Mouse (Mus musculus) G1E (cell line): ENCODE measurements around the gene Soga3. TPM values are rescaled to one million over a fixed set of nuclear protein-coding genes. Genes with fewer than 3 reads are reported as not detected.

Experiments
- ATAC-seq: 2 replicates; pipeline ENCODE4 v1.8.0; 2016; ENCODE audit warnings: mild to moderate bottlenecking; ENCODE audit not compliant: insufficient number of reproducible peaks, poor library complexity, low FRiP score, severe bottlenecking; ENCODE audit errors: extremely low read depth
- DNase-seq: peaks from one replicate; pipeline ENCODE4 v3.0.0; 2012; ENCODE audit warnings: low spot score
- H3K27me3 ChIP-seq: 2 replicates; pipeline ENCODE4 v1.6.1; 2012; ENCODE audit warnings: mild to moderate bottlenecking, low read length, inconsistent platforms; ENCODE audit not compliant: insufficient read depth
- H3K36me3 ChIP-seq: replicated peaks from 2 replicates; pipeline ENCODE3; 2012; ENCODE audit warnings: mild to moderate bottlenecking, inconsistent platforms
- H3K4me1 ChIP-seq: 2 replicates; pipeline ENCODE4 v1.6.1; 2012; ENCODE audit warnings: low read depth, low read length, inconsistent platforms, mixed read lengths; ENCODE audit not compliant: insufficient read depth
- H3K4me3 ChIP-seq: 2 replicates; pipeline ENCODE4 v1.5.1; 2012; ENCODE audit warnings: low read depth, mild to moderate bottlenecking, inconsistent platforms, low read length, moderate library complexity, mixed read lengths
- H3K9me3 ChIP-seq: replicated peaks from 2 replicates; pipeline ENCODE4 v1.6.1; 2012; ENCODE audit warnings: inconsistent platforms
- CTCF ChIP-seq: IDR thresholded peaks from 2 replicates; pipeline ENCODE4 v1.5.1; 2012; ENCODE audit warnings: low read depth, low read length, inconsistent platforms, mixed read lengths
- GATA1 ChIP-seq: IDR thresholded peaks from 2 replicates; pipeline ENCODE4 v1.6.1; 2012; ENCODE audit warnings: borderline replicate concordance, low read length, inconsistent platforms, mixed read lengths
- GATA2 ChIP-seq: IDR thresholded peaks from 2 replicates; pipeline ENCODE4 v1.6.1; 2012; ENCODE audit warnings: low read depth, low read length, inconsistent platforms, borderline replicate concordance
- POLR2AphosphoS5 ChIP-seq: IDR thresholded peaks from 2 replicates; pipeline ENCODE4 v1.6.1; 2012; ENCODE audit warnings: low read depth, low read length, inconsistent platforms; ENCODE audit not compliant: insufficient replicate concordance
- TAL1 ChIP-seq: conservative IDR thresholded peaks from 2 replicates; pipeline ENCODE4 v1.6.1; 2012; ENCODE audit warnings: low read depth, low read length, inconsistent platforms, mixed read lengths
- polyA plus RNA-seq: library from polyadenylated mRNA; stranded (reverse); fragments of >175 nt; gene quantifications from 2 replicates; pipeline ENCODE4 v1.2.3, GENCODE M21; 2012
- total RNA-seq, 2 experiments: library from RNA; stranded (forward) in 1 of 2; stranded (reverse) in 1 of 2; fragments of 200-1000 nt in 1 of 2; fragments of >200 nt in 1 of 2; fragmentation: Nextera tagmentation in 1 of 2; gene quantifications; 2 replicates each; pipeline ENCODE4 v1.2.3; 2014 to 2017

Gene Soga3
- total and polyA plus RNA-seq, 3 experiments = 2.0 to 11.7 (median 2.2) TPM

DNA sequence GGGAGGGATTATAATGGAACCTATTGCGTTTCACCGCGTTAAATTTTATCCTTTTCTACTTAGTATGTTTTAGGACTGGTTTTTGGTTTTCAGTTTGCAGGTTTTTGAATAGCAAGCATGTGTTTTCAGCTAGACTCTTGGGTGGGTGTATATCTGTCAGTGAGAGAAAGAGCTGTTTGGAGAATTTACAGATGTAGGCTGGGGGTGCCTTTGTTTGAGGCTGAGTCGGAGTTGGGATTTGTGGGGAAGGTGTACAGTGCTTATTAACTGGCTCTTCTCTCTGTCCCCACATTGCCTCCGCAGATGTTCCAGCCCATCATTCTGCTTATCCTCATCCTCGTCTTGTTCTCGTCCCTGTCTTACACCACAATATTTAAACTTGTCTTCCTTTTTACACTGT lies 55.0 kb downstream of the Soga3 start, which contains the start of gene Gm49353:
Gene Gm49353, plus strand, starts transcription at position 313 of the 400 bp plus-strand sequence.
- Histone ChIP-seq H3K9me3 (0 out of 2 replicates have a peak, but pooled peaks cover 3% of the 10 kb centered on the region), H3K4me3 (no peak within 1 kb of the TSS), H3K36me3 (peaks cover 15% of the 10 kb centered on the region), H3K4me1 (peaks cover 2% of the 10 kb centered on the region; the same call in 1 of the 2 replicates), H3K27me3 (peaks cover 3% of the 10 kb centered on the region; the same call in 1 of the 2 replicates)
- ATAC-seq = no peak
- TF ChIP-seq GATA1 = no peak
- no peak for TF ChIP-seq TAL1
- no peak for TF ChIP-seq POLR2AphosphoS5
- no peak for TF ChIP-seq GATA2
- no peak for TF ChIP-seq CTCF
- DNase-seq = no peak

DNA sequence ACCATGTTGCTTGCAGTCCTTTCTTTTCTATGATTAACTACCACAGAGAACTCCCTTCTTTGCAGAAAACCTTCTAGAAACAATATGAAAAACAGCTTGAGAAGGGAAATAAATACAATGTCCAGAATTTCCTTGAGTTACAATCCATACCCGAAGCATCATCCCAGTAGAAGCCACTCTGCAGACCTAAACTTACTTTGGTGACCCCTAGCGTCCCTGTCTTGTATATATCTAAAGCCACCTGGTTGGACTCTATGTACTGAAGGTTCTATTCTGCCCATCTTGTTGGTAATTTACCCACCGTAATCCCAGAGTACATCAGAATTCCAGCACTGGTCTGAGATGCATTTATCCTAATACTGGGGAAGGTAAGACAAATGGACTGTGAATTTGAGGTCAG lies 56.2 kb downstream of the Soga3 start:
- TF ChIP-seq CTCF (no peak), GATA2 (no peak), POLR2AphosphoS5 (no peak), TAL1 (no peak), GATA1 (no peak)
- Histone ChIP-seq H3K36me3 (peaks cover 15% of the 10 kb centered on the region), H3K4me1 (peaks cover 3% of the 10 kb centered on the region; the same call in 1 of the 2 replicates), H3K9me3 (0 out of 2 replicates have a peak, but pooled peaks cover 3% of the 10 kb centered on the region), H3K4me3 (no peak overlapping the region), H3K27me3 (peaks cover 3% of the 10 kb centered on the region; the same call in 1 of the 2 replicates)
- ATAC-seq = no peak
- DNase-seq = no peak

DNA sequence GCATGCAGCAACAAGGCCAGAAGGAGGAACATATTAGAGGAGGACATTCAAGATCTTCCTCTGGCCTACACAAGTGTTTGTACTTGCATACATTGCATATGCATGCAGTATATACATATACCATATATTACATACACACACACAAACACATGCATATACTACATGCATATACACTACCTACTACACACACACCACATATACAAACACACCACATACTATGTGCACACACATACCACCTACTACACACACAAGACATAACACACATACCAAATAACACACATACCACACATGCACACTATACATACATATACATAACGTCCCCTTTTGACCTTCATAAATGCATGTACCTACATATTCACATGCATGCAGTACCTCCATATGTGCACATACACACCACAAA lies 57.0 kb downstream of the Soga3 start:
- H3K36me3 ChIP-seq = peaks cover 15% of the 10 kb centered on the region
- ATAC-seq (no peak), DNase-seq (no peak)
- peaks cover 7% of the 10 kb centered on the region; the same call in 1 of the 2 replicates for H3K4me1 ChIP-seq
- H3K9me3 ChIP-seq = 0 out of 2 replicates have a peak, but pooled peaks cover 3% of the 10 kb centered on the region
- peaks cover 3% of the 10 kb centered on the region; the same call in 1 of the 2 replicates for H3K27me3 ChIP-seq
- TF ChIP-seq TAL1 (no peak), CTCF (no peak), GATA1 (no peak), POLR2AphosphoS5 (no peak), GATA2 (no peak)
- no peak overlapping the region for H3K4me3 ChIP-seq

DNA sequence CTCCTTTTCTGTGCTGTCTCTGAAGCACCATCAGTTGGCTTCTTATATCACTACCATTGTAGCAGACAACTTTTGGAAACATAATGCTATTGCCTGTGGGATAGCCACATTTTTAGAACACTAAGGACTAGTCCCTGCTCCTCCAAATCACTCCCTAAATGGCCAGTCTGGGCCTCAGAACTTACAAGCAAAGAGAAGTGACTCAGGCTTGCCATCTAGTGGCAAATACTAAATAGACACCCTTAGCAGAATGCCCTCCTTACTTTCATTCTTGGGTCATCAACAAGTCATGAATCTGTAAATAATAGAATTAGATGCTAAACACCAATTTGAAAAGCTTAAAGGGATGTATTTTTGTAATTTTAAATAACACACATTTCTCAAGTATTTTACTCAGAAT lies 63.1 kb downstream of the Soga3 start:
- Histone ChIP-seq H3K4me1 (peaks cover 7% of the 10 kb centered on the region; the same call in 1 of the 2 replicates), H3K27me3 (no peaks in the 10 kb centered on the region), H3K9me3 (no peaks in the 10 kb centered on the region), H3K4me3 (no peak overlapping the region), H3K36me3 (no peaks in the 10 kb centered on the region)
- TF ChIP-seq CTCF (peak; percentile 30; the same call in 1 of the 2 replicates), GATA2 (no peak)
- peak; percentile 18 for DNase-seq
- ATAC-seq = peak; percentile 34; the same call in 1 of the 2 replicates

DNA sequence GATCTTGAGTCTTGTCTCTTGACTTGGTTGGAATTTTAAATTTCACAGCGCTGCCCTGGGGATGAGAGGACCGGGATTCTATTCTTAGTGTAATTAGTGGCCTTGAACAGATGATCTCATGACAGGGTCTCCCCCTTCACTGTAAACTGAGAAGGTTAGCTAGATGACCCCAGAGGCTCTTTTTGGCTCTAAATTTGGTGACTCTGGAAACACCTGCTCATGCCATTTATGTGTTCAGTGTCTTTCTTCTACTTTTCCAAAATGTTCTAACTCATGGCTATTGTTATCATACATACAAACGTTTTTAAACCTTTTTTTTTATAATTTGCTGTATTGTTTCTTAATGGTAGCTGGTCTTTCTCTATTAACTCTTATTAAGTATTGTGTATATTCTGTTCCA lies 65.1 kb downstream of the Soga3 start:
- Histone ChIP-seq H3K4me1 (peaks cover 7% of the 10 kb centered on the region; the same call in 1 of the 2 replicates), H3K36me3 (no peaks in the 10 kb centered on the region), H3K4me3 (no peak overlapping the region), H3K27me3 (no peaks in the 10 kb centered on the region), H3K9me3 (no peaks in the 10 kb centered on the region)
- DNase-seq (no peak), ATAC-seq (no peak)
- TF ChIP-seq TAL1 (no peak), GATA2 (no peak), CTCF (no peak), POLR2AphosphoS5 (no peak), GATA1 (no peak)

DNA sequence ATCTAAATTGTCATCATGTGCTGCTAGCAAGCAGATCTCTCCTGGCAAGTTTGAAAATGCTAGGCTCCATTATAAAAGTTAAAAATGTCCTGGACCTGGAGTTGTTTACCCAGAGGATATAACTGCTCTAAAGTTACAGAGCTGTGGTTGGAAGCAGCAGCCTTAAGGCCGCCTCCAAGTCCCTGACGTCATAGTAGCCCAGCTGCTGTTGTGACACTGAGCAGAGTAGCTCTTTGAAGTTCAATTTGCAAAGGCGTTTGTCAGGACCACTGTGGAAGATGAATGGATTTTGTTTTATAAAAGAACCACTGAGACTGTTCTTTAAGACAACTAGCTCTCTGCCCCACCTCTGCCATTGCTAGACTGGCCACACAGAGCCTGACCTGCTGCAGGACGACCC lies 67.8 kb downstream of the Soga3 start, which contains the start of gene 9330159F19Rik:
Gene 9330159F19Rik, plus strand, starts transcription at position 154 of the 400 bp plus-strand sequence.
- H3K27me3 ChIP-seq = no peaks in the 10 kb centered on the region
- H3K9me3 ChIP-seq = no peaks in the 10 kb centered on the region
- no peak for ATAC-seq
- DNase-seq = no peak
- no peaks in the 10 kb centered on the region for H3K36me3 ChIP-seq
- no peaks in the 10 kb centered on the region; the same call in 1 of the 2 replicates for H3K4me1 ChIP-seq
- no peak within 1 kb of the TSS for H3K4me3 ChIP-seq
- no peak for TF ChIP-seq TAL1
- TF ChIP-seq POLR2AphosphoS5 = no peak
- no peak for TF ChIP-seq CTCF
- no peak for TF ChIP-seq GATA2
- no peak for TF ChIP-seq GATA1
